Mouse (Mus musculus) limb, embryonic 12.5 days (tissue): ENCODE measurements around the gene Zfp580. TPM values are rescaled to one million over a fixed set of nuclear protein-coding genes. Genes with fewer than 3 reads are reported as not detected.
"Not testable (repeated sequence)": the region's sequence is repeated elsewhere in the genome, so short reads cannot be mapped to it uniquely, and the experiment has no call there.

Experiments used
- ATAC-seq: fragments of 200-750 bp; cut with Nextera tagmentation; 2 replicates; pipeline ENCODE4 v1.8.0; 2017; ENCODE audit warnings: low read depth, moderate TSS enrichment; ENCODE audit not compliant: insufficient number of reproducible peaks, insufficient read depth, low FRiP score, low TSS enrichment
- H3K27ac ChIP-seq: fragments of 300-500 bp; sonication (generic); 2 replicates; pipeline ENCODE4 v1.5.1; 2016; ENCODE audit warnings: mild to moderate bottlenecking, moderate library complexity
- H3K27me3 ChIP-seq: fragments of 300-500 bp; sonication (generic); 2 replicates; pipeline ENCODE4 v1.6.1; 2016; ENCODE audit warnings: mild to moderate bottlenecking, moderate library complexity
- H3K36me3 ChIP-seq: fragments of 300-500 bp; sonication (generic); 2 replicates; pipeline ENCODE4 v1.6.1; 2016; ENCODE audit warnings: mild to moderate bottlenecking, moderate library complexity
- H3K4me1 ChIP-seq: fragments of 300-500 bp; sonication (generic); replicated peaks from 2 replicates; pipeline ENCODE4 v1.6.1; 2016
- H3K4me2 ChIP-seq: fragments of 300-500 bp; sonication (generic); 2 replicates; pipeline ENCODE4 v1.6.1; 2016; ENCODE audit warnings: mild to moderate bottlenecking, moderate library complexity
- H3K4me3 ChIP-seq: fragments of 300-500 bp; sonication (generic); replicated peaks from 2 replicates; pipeline ENCODE4 v1.5.1; 2016; ENCODE audit warnings: mild to moderate bottlenecking
- H3K9ac ChIP-seq: fragments of 300-500 bp; sonication (generic); replicated peaks from 2 replicates; pipeline ENCODE4 v1.6.1; 2016; ENCODE audit warnings: mild to moderate bottlenecking, moderate library complexity
- H3K9me3 ChIP-seq: fragments of 300-500 bp; sonication (generic); 2 replicates; pipeline ENCODE4 v1.6.1; 2016; ENCODE audit warnings: mild to moderate bottlenecking, moderate library complexity
- WGBS: fragments of 180-500 bp; shearing (Covaris S2); methylation state at CpG from one replicate; pipeline ENCODE4 v1.1.7; 2016; 5-methylcytosine and 5-hydroxymethylcytosine counted together
- polyA plus RNA-seq: library from polyadenylated mRNA; unstranded; fragments of >200 nt; fragmentation: Nextera tagmentation; extraction: Ambion mirVana; gene quantifications from 2 replicates; pipeline ENCODE4 v1.2.1, GENCODE M21; 2016

The Zfp580 gene
- polyA plus RNA-seq, 1 experiment from 2014 or later: 29.3 TPM

DNA sequence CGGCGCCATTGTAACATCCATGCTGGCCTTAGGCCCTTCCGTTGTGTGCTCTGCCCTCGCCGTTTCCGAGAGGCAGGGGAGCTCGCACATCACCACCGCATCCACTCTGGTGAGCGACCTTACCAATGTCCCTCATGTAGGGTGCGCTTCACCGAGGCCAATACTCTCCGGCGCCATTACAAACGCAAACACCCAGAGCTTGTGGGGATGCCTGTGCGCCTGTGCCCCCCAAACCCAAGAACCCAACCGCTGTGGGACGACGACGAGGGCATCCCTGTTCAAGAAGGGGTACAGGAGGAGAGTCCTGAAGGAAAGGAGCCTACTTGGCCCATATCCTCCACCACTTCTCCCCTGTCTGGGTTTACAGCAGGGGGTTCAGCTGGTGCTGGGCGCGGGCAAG, 33.4 kb upstream of the Zfp580 start:
- ATAC-seq: no peak
- H3K4me2 ChIP-seq: no peak overlapping the region
- H3K9me3 ChIP-seq: no peaks in the 10 kb centered on the region
- 96% methylated on average over 21 of the region's 21 CpGs for WGBS
- H3K4me1 ChIP-seq: peaks cover 23% of the 10 kb centered on the region
- no peak overlapping the region for H3K4me3 ChIP-seq
- peaks cover 26% of the 10 kb centered on the region for H3K36me3 ChIP-seq
- H3K9ac ChIP-seq: no peak overlapping the region
- no peak overlapping the region for H3K27ac ChIP-seq
- no peaks in the 10 kb centered on the region for H3K27me3 ChIP-seq

GRCm38 (mm10) chr7:5019576-5019975, 31.8 kb upstream of the Zfp580 start:
- WGBS: 20% methylated on average over 8 of the region's 8 CpGs
- Histone ChIP-seq H3K4me3 (peak overlapping the region; percentile 84), H3K27ac (peak overlapping the region; percentile 98), H3K4me1 (peaks cover 23% of the 10 kb centered on the region), H3K4me2 (peak overlapping the region; percentile 87), H3K9ac (peak overlapping the region; percentile 93; the same call in 1 of the 2 replicates), H3K36me3 (peaks cover 40% of the 10 kb centered on the region)
- ATAC-seq: peak; percentile 3; the same call in 1 of the 2 replicates
- not testable (repeated sequence) for H3K27me3 ChIP-seq, H3K9me3 ChIP-seq

- Histone ChIP-seq H3K4me1 (peaks cover 23% of the 10 kb centered on the region), H3K4me2 (peak within 1 kb of the TSS; percentile 87), H3K4me3 (peak within 1 kb of the TSS; percentile 84), H3K36me3 (peaks cover 46% of the 10 kb centered on the region), H3K27me3 (no peaks in the 10 kb centered on the region), H3K9me3 (no peaks in the 10 kb centered on the region), H3K9ac (peak within 1 kb of the TSS; percentile 93), H3K27ac (peak within 1 kb of the TSS; percentile 98)
- 0% methylated on average over 49 of the region's 49 CpGs for WGBS
- peak; percentile 89 for ATAC-seq
Measured at GRCm38 (mm10) chr7:5020000-5020681, 31.2 kb upstream of the Zfp580 start, which contains the start of the genes Zfp865 and Ccdc106. Zfp865 (plus strand) TSS chr7:5020376. Ccdc106 (plus strand) TSS chr7:5020553.

- peaks cover 51% of the 10 kb centered on the region for H3K36me3 ChIP-seq
- no peaks in the 10 kb centered on the region for H3K27me3 ChIP-seq
- peak overlapping the region; percentile 84 for H3K4me3 ChIP-seq
- no peaks in the 10 kb centered on the region for H3K9me3 ChIP-seq
- WGBS: under 1% methylated on average over 15 of the region's 15 CpGs
- peak overlapping the region; percentile 93 for H3K9ac ChIP-seq
- no peak; the same call in 1 of the 2 replicates for ATAC-seq
- peaks cover 23% of the 10 kb centered on the region for H3K4me1 ChIP-seq
- H3K4me2 ChIP-seq: peak overlapping the region; percentile 87
- peak overlapping the region; percentile 98 for H3K27ac ChIP-seq
Measured at GRCm38 (mm10) chr7:5020685-5021084, 30.7 kb upstream of the Zfp580 start.

DNA sequence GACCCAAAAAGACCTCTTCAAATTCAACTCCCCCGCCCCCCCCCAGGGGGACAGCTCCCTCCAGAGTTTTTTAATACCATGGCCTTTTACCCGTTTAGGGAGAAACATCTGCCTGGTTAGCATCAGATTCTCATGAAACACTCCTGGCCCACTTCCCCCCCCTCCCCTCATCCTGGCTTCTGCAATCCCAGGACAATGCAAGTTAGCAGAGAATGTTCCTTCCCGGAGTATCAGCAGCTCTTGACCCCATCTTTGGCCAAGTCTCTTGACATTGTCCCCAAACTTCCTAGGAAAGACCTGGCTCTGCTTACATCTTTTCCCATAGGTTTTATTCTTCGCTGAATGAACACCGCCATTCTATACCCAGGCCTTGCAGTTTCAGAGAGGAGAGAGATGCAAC, 30.1 kb upstream of the Zfp580 start:
- peak overlapping the region; percentile 84 for H3K4me3 ChIP-seq
- 0 out of 2 replicates have a peak overlapping the region, but pooled peaks have one; percentile 98 for H3K27ac ChIP-seq
- peaks cover 19% of the 10 kb centered on the region for H3K4me1 ChIP-seq
- ATAC-seq: no peak
- peaks cover 56% of the 10 kb centered on the region for H3K36me3 ChIP-seq
- H3K9me3 ChIP-seq: no peaks in the 10 kb centered on the region
- H3K27me3 ChIP-seq: no peaks in the 10 kb centered on the region
- peak overlapping the region; percentile 87 for H3K4me2 ChIP-seq
- 52% methylated on average over 5 of the region's 5 CpGs for WGBS
- peak overlapping the region; percentile 93 for H3K9ac ChIP-seq

GRCm38 (mm10) chr7:5029543-5029942, 21.8 kb upstream of the Zfp580 start:
- no peak for ATAC-seq
- Histone ChIP-seq H3K9me3 (peaks cover 54% of the 10 kb centered on the region), H3K4me2 (no peak overlapping the region), H3K36me3 (peaks cover 99% of the 10 kb centered on the region), H3K27ac (no peak overlapping the region), H3K4me1 (no peaks in the 10 kb centered on the region), H3K9ac (no peak overlapping the region), H3K27me3 (no peaks in the 10 kb centered on the region), H3K4me3 (peak overlapping the region; percentile 0; the same call in 1 of the 2 replicates)
- 95% methylated on average over 22 of the region's 22 CpGs for WGBS

GRCm38 (mm10) chr7:5029946-5030345, 21.4 kb upstream of the Zfp580 start:
- H3K27ac ChIP-seq: no peak overlapping the region

GRCm38 (mm10) chr7:5030554-5031275, 20.6 kb upstream of the Zfp580 start:
- no peak overlapping the region for H3K27ac ChIP-seq
- peaks cover 61% of the 10 kb centered on the region for H3K9me3 ChIP-seq
- no peak overlapping the region for H3K9ac ChIP-seq
- H3K4me2 ChIP-seq: no peak overlapping the region
- no peak for ATAC-seq
- peaks cover 99% of the 10 kb centered on the region for H3K36me3 ChIP-seq
- WGBS: 81% methylated on average over 63 of the region's 63 CpGs
- H3K27me3 ChIP-seq: no peaks in the 10 kb centered on the region
- 0 out of 2 replicates have a peak overlapping the region, but pooled peaks have one; percentile 2 for H3K4me3 ChIP-seq
- no peaks in the 10 kb centered on the region for H3K4me1 ChIP-seq

More at GRCm38 (mm10) chr7:5029946-5030345, 21.4 kb upstream of the Zfp580 start:
- peak overlapping the region; percentile 0; the same call in 1 of the 2 replicates for H3K4me3 ChIP-seq
- no peak overlapping the region for H3K4me2 ChIP-seq
- H3K9ac ChIP-seq: no peak overlapping the region
- ATAC-seq: no peak
- no peaks in the 10 kb centered on the region for H3K27me3 ChIP-seq
- H3K4me1 ChIP-seq: no peaks in the 10 kb centered on the region
- 92% methylated on average over 21 of the region's 21 CpGs for WGBS
- peaks cover 99% of the 10 kb centered on the region for H3K36me3 ChIP-seq
- H3K9me3 ChIP-seq: peaks cover 58% of the 10 kb centered on the region

DNA sequence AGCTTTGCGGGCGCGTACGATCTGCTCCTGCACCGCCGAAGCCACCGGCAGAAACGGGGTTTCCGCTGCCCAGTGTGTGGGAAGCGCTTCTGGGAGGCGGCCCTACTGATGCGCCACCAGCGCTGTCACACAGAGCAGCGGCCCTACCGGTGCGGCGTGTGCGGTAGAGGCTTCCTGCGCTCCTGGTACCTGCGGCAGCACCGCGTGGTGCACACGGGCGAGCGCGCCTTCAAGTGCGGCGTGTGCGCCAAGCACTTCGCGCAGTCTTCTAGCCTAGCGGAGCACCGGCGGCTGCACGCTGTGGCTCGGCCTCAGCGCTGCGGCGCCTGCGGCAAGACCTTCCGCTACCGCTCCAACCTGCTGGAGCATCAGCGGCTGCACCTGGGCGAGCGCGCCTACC, 19.8 kb upstream of the Zfp580 start:
- H3K27ac ChIP-seq: no peak overlapping the region
- H3K27me3 ChIP-seq: no peaks in the 10 kb centered on the region
- ATAC-seq: no peak
- H3K4me3 ChIP-seq: 0 out of 2 replicates have a peak overlapping the region, but pooled peaks have one; percentile 2
- H3K36me3 ChIP-seq: peaks cover 99% of the 10 kb centered on the region
- WGBS: 82% methylated on average over 46 of the region's 46 CpGs
- peaks cover 67% of the 10 kb centered on the region for H3K9me3 ChIP-seq
- H3K4me1 ChIP-seq: no peaks in the 10 kb centered on the region
- H3K9ac ChIP-seq: no peak overlapping the region
- H3K4me2 ChIP-seq: no peak overlapping the region

DNA sequence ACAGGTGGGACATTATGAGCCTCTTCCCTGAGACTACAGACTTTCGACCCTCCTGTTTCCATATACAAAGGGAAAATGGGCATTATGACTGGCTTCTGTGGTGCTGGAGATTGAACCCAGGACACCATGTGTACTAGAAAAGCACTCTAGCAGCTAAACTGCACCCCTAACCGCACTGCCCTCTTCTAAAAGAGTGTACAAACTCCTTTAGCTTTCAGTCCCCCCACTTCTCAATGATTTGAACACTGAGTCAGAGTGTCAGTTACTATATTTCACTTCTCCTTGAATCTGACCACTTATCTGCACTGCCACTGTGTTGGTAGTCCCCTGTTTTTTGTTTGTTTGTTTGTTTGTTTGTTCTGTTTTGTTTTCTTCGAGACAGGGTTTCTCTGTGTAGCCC, 17.5 kb upstream of the Zfp580 start, which contains the start of gene 4632433K11Rik:
TSS of gene 4632433K11Rik (plus strand) at position 301 of the 400 bp plus-strand sequence.
- Histone ChIP-seq H3K36me3 (peaks cover 79% of the 10 kb centered on the region), H3K4me2 (no peak within 1 kb of the TSS), H3K4me3 (no peak within 1 kb of the TSS), H3K4me1 (no peaks in the 10 kb centered on the region), H3K27me3 (no peaks in the 10 kb centered on the region), H3K9ac (no peak within 1 kb of the TSS), H3K27ac (no peak within 1 kb of the TSS), H3K9me3 (peaks cover 71% of the 10 kb centered on the region)
- 94% methylated on average over 3 of the region's 3 CpGs for WGBS
- no peak for ATAC-seq

- ATAC-seq: no peak
- H3K4me3 ChIP-seq: no peak overlapping the region
- no peak overlapping the region for H3K27ac ChIP-seq
- no peak overlapping the region for H3K4me2 ChIP-seq
- 97% methylated on average over 17 of the region's 17 CpGs for WGBS
- H3K9ac ChIP-seq: no peak overlapping the region
- H3K27me3 ChIP-seq: no peaks in the 10 kb centered on the region
- H3K9me3 ChIP-seq: peaks cover 53% of the 10 kb centered on the region
- H3K4me1 ChIP-seq: peaks cover 5% of the 10 kb centered on the region; the same call in 1 of the 2 replicates
- H3K36me3 ChIP-seq: peaks cover 63% of the 10 kb centered on the region
Measured at GRCm38 (mm10) chr7:5035628-5036027, 15.7 kb upstream of the Zfp580 start.
